ENCODE assay signal across 14 mouse cellular contexts in genomic region chr8:107399495-107399894, GRCm38 (mm10). TPM values are rescaled to one million over a fixed set of nuclear protein-coding genes. Genes with fewer than 3 reads are reported as not detected.
DNase-seq lines count a peak whose midpoint lies in the region; ATAC-seq and TF ChIP-seq lines count a peak whose summit lies in the region.
"Had no signal": no experiment of that assay in that cellular context is flagged by ENCODE, and none has a peak within 500 bp of the region (broad histone marks: within the 10 kb centered on the region; RNA-seq: fewer than 3 reads in every experiment).

No protein-coding gene starts in this region.

- ATAC-seq in forebrain, embryonic 14.5 days = no peak
- ATAC-seq in forebrain, embryonic 15.5 days (replicated peaks) = no peak
- ATAC-seq in lung, postnatal 0 days = no peak
- ATAC-seq: intestine, postnatal 0 days; Patski had no signal

- peaks cover 6% of the 10 kb centered on the region for H3K4me1 ChIP-seq in forebrain, embryonic 14.5 days (ENCODE audit: control insufficient read depth, insufficient read depth, low read length)
- H3K4me1 ChIP-seq in forebrain, embryonic 15.5 days = peaks cover 19% of the 10 kb centered on the region
- peaks cover 4% of the 10 kb centered on the region; the same call in 1 of the 2 replicates for H3K4me1 ChIP-seq in lung, postnatal 0 days (ENCODE audit: insufficient read depth, low read depth, low read length)

- WGBS in forebrain, embryonic 14.5 days = 31% methylated on average over 9 of the region's 9 CpGs
- 32% methylated on average over 9 of the region's 9 CpGs for WGBS in forebrain, embryonic 15.5 days
- WGBS in lung, postnatal 0 days = 35% methylated on average over 9 of the region's 9 CpGs

- TF ChIP-seq CTCF in lung, postnatal 0 days (IDR thresholded peaks at IDR 0.05) = no peak

- no peaks in the 10 kb centered on the region for H3K9me3 ChIP-seq in forebrain, embryonic 14.5 days (replicated peaks; ENCODE audit: control insufficient read depth, low read length)
- H3K9me3 ChIP-seq in forebrain, embryonic 15.5 days = no peaks in the 10 kb centered on the region
- no peaks in the 10 kb centered on the region for H3K9me3 ChIP-seq in lung, postnatal 0 days (ENCODE audit: low read length)
- H3K9me3 ChIP-seq: embryonic facial prominence, embryonic 15.5 days; limb, embryonic 13.5 days had no signal

- no peak overlapping the region for H3K4me3 ChIP-seq in forebrain, embryonic 14.5 days (ENCODE audit: low read depth, low read length)
- H3K4me3 ChIP-seq in forebrain, embryonic 15.5 days = no peak overlapping the region
- no peak overlapping the region for H3K4me3 ChIP-seq in lung, postnatal 0 days (ENCODE audit: low read depth, low read length)
- H3K4me3 ChIP-seq: embryonic facial prominence, embryonic 15.5 days; limb, embryonic 13.5 days had no signal

- no peak overlapping the region; the same call in 1 of the 2 replicates for H3K27ac ChIP-seq in forebrain, embryonic 14.5 days (ENCODE audit: low read depth, low read length)
- H3K27ac ChIP-seq in forebrain, embryonic 15.5 days (replicated peaks) = no peak overlapping the region
- no peak overlapping the region for H3K27ac ChIP-seq in lung, postnatal 0 days (ENCODE audit: low read length)
- H3K27ac ChIP-seq: embryonic facial prominence, embryonic 15.5 days; limb, embryonic 13.5 days had no signal

- H3K4me2 ChIP-seq in forebrain, embryonic 14.5 days (ENCODE audit: low read length) = no peak overlapping the region
- H3K4me2 ChIP-seq in forebrain, embryonic 15.5 days (replicated peaks) = no peak overlapping the region
- no peak overlapping the region for H3K4me2 ChIP-seq in lung, postnatal 0 days (replicated peaks; ENCODE audit: low read depth, low read length)
- H3K4me2 ChIP-seq: embryonic facial prominence, embryonic 15.5 days; limb, embryonic 13.5 days had no signal

- TF ChIP-seq EP300 in lung, postnatal 0 days (IDR thresholded peaks at IDR 0.05) = no peak

- no peak overlapping the region for H3K9ac ChIP-seq in forebrain, embryonic 14.5 days (ENCODE audit: low read length)
- no peak overlapping the region for H3K9ac ChIP-seq in forebrain, embryonic 15.5 days (replicated peaks)
- no peak overlapping the region for H3K9ac ChIP-seq in lung, postnatal 0 days (replicated peaks; ENCODE audit: low read depth)
- H3K9ac ChIP-seq: embryonic facial prominence, embryonic 15.5 days; limb, embryonic 13.5 days had no signal

- no peaks in the 10 kb centered on the region for H3K36me3 ChIP-seq in forebrain, embryonic 14.5 days (ENCODE audit: control insufficient read depth, insufficient read depth, low read length)
- H3K36me3 ChIP-seq in forebrain, embryonic 15.5 days = no peaks in the 10 kb centered on the region
- H3K36me3 ChIP-seq in lung, postnatal 0 days (ENCODE audit: insufficient read depth, low read length) = no peaks in the 10 kb centered on the region
- H3K36me3 ChIP-seq: embryonic facial prominence, embryonic 15.5 days; limb, embryonic 13.5 days had no signal

- no peaks in the 10 kb centered on the region for H3K27me3 ChIP-seq in forebrain, embryonic 14.5 days (replicated peaks; ENCODE audit: control insufficient read depth, insufficient read depth, low read length)
- H3K27me3 ChIP-seq in forebrain, embryonic 15.5 days = no peaks in the 10 kb centered on the region
- no peaks in the 10 kb centered on the region for H3K27me3 ChIP-seq in lung, postnatal 0 days (replicated peaks; ENCODE audit: insufficient read depth, low read length)
- H3K27me3 ChIP-seq: embryonic facial prominence, embryonic 15.5 days; limb, embryonic 13.5 days; Patski had no signal

- peak; percentile 46 for DNase-seq in forebrain, embryonic 14.5 days (ENCODE audit: low spot score)
- peak; percentile 30 for DNase-seq in right cerebral cortex, adult 18-20 months
- no peak for DNase-seq in right cerebral cortex, adult 2 months (ENCODE audit: low spot score in 2 of 2)
- DNase-seq in layer of hippocampus, adult 18-20 months (ENCODE audit: low spot score in 2 of 2) = peak; percentile 58 to 83
- no peak for DNase-seq in adrenal gland, postnatal 14 days
- no peak for DNase-seq in lung, postnatal 0 days (ENCODE audit: low spot score)
- DNase-seq in thymus, postnatal 4 days = no peak
- DNase-seq: adrenal gland, postnatal 25 days; thymus, postnatal 25 days had no signal

RNA-seq across cellular contexts. Expression of gene Nqo1, which starts 3.5 kb away (rescaled TPM):
- 5.1 TPM in 2 replicates for polyA plus RNA-seq in forebrain, embryonic 14.5 days (2014; fragmentation: Nextera tagmentation; extraction: Ambion mirVana)
- polyA plus RNA-seq in forebrain, embryonic 15.5 days (2015; fragmentation: Nextera tagmentation; extraction: Ambion mirVana) = 3.9 and 4.0 TPM in 2 replicates
- total RNA-seq in layer of hippocampus, adult 18-20 months (2021) = 1 to 10 TPM; 5.1 to 5.9 TPM
- total RNA-seq in adrenal gland, postnatal 14 days (2021) = 4.2 and 5.2 TPM in 2 replicates
- polyA plus RNA-seq in lung, postnatal 0 days (2015; fragmentation: Nextera tagmentation; extraction: Ambion mirVana) = 8.1 and 8.2 TPM in 2 replicates

RNA-seq across cellular contexts. Expression of gene Nob1, which starts 25.4 kb away (rescaled TPM):
- 43.4 and 57.2 TPM in 2 replicates for polyA plus RNA-seq in forebrain, embryonic 14.5 days (2014; fragmentation: Nextera tagmentation; extraction: Ambion mirVana)
- 79.6 and 85.8 TPM in 2 replicates for polyA plus RNA-seq in forebrain, embryonic 15.5 days (2015; fragmentation: Nextera tagmentation; extraction: Ambion mirVana)
- 10 to 100 TPM; 40.7 to 44.1 TPM for total RNA-seq in layer of hippocampus, adult 18-20 months (2021)
- total RNA-seq in adrenal gland, postnatal 14 days (2021) = 31.0 and 35.6 TPM in 2 replicates
- 26.4 and 27.5 TPM in 2 replicates for polyA plus RNA-seq in lung, postnatal 0 days (2015; fragmentation: Nextera tagmentation; extraction: Ambion mirVana)

RNA-seq across cellular contexts. Expression of gene Wwp2, which starts 36.7 kb away (rescaled TPM):
- polyA plus RNA-seq in forebrain, embryonic 14.5 days (2014; fragmentation: Nextera tagmentation; extraction: Ambion mirVana) = 38.8 and 40.4 TPM in 2 replicates
- 39.4 and 41.5 TPM in 2 replicates for polyA plus RNA-seq in forebrain, embryonic 15.5 days (2015; fragmentation: Nextera tagmentation; extraction: Ambion mirVana)
- 10 to 100 TPM; 34.2 to 35.5 TPM for total RNA-seq in layer of hippocampus, adult 18-20 months (2021)
- total RNA-seq in adrenal gland, postnatal 14 days (2021) = 27.7 and 38.3 TPM in 2 replicates
- 27.3 and 28.1 TPM in 2 replicates for polyA plus RNA-seq in lung, postnatal 0 days (2015; fragmentation: Nextera tagmentation; extraction: Ambion mirVana)

Comparison
In these comparisons a context has a peak if more than half of its experiments do, and no peak if none do; other contexts are left out.
1. DNase-seq: peak in forebrain, embryonic 14.5 days (single experiment), right cerebral cortex, adult 18-20 months (single experiment) and layer of hippocampus, adult 18-20 months (2 of 2); none in right cerebral cortex, adult 2 months (0 of 2), adrenal gland, postnatal 14 days (single experiment), lung, postnatal 0 days (single experiment) and thymus, postnatal 4 days (single experiment).